In the genomic region with DNA sequence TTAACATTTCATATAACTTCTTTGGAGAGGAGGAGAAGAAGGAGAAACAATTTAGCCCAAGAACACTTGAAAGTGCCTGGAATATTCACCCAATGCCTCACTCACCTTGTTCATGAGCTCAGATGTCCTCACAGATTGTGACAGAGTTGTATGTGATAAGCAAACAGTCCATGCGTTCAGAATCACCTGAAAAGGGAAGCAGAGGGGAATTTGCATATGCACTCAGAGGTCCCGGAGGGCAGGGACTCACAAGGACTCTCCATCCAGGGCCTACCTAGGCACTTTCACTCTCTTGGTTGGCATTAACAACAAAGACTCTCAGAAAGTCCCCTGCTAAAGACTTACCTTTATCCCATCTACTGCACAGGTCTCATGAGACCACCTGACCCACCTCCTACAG, we compare ENCODE assay signal across 16 mouse cellular contexts.
"Had no signal": no experiment of that assay in that cellular context is flagged by ENCODE, and none has a peak within 500 bp of the region (broad histone marks: within the 10 kb centered on the region; RNA-seq: fewer than 3 reads in every experiment).

No protein-coding gene starts in this region.

- H3K9ac ChIP-seq: liver, embryonic 13.5 days; liver, embryonic 15.5 days; lung, embryonic 14.5 days; midbrain, embryonic 12.5 days; neural tube, embryonic 13.5 days; neural tube, embryonic 15.5 days had no signal

- H3K27me3 ChIP-seq: liver, embryonic 13.5 days; liver, embryonic 15.5 days; midbrain, embryonic 12.5 days; neural tube, embryonic 13.5 days; neural tube, embryonic 15.5 days had no signal

- H3K4me1 ChIP-seq: liver, embryonic 13.5 days; liver, embryonic 15.5 days; midbrain, embryonic 10.5 days; midbrain, embryonic 12.5 days; neural tube, embryonic 13.5 days; neural tube, embryonic 15.5 days had no signal

- H3K27ac ChIP-seq: liver, embryonic 13.5 days; liver, embryonic 15.5 days; midbrain, embryonic 10.5 days; midbrain, embryonic 12.5 days; neural tube, embryonic 13.5 days; neural tube, embryonic 15.5 days had no signal

- DNase-seq: liver, embryonic 13.5 days; lung, adult 18-20 months; lung, postnatal 4 days; midbrain, embryonic 14.5 days; right cerebral cortex, postnatal 14 days; thymus, adult 18-20 months; thymus, postnatal 14 days; thymus, postnatal 36 days had no signal

- H3K9me3 ChIP-seq: liver, embryonic 13.5 days; liver, embryonic 15.5 days; midbrain, embryonic 10.5 days; midbrain, embryonic 12.5 days; neural tube, embryonic 13.5 days; neural tube, embryonic 15.5 days had no signal

- H3K4me2 ChIP-seq: liver, embryonic 13.5 days; liver, embryonic 15.5 days; lung, embryonic 14.5 days; midbrain, embryonic 12.5 days; neural tube, embryonic 13.5 days; neural tube, embryonic 15.5 days had no signal

- H3K4me3 ChIP-seq: liver, embryonic 13.5 days; liver, embryonic 15.5 days; midbrain, embryonic 10.5 days; midbrain, embryonic 12.5 days; myocyte; neural tube, embryonic 13.5 days; neural tube, embryonic 15.5 days had no signal

- H3K36me3 ChIP-seq: liver, embryonic 13.5 days; liver, embryonic 15.5 days; midbrain, embryonic 10.5 days; midbrain, embryonic 12.5 days; neural tube, embryonic 13.5 days; neural tube, embryonic 15.5 days had no signal

- ATAC-seq: midbrain, embryonic 16.5 days had no signal
